Mouse (Mus musculus) cerebellum, postnatal 25 days (tissue): ENCODE measurements around the gene Igfbp3.
A peak's percentile ranks its signal among the peaks of the same experiment; 100 is the strongest.

Experiments
- DNase-seq, 2 experiments: peaks; one replicate each; pipeline ENCODE4 v3.0.0; 2021; ENCODE audit warnings: mixed read lengths in 2 of 2

The Igfbp3 gene

GRCm38 (mm10) chr11:7160637-7161101 is 53.1 kb downstream of the Igfbp3 start:
- DNase-seq, result no peak

- DNase-seq, result peak; percentile 65 to 76
Observed at GRCm38 (mm10) chr11:7160146-7160545, 53.6 kb downstream of the Igfbp3 start.

- DNase-seq, result no peak
Observed at GRCm38 (mm10) chr11:7158196-7158595, 55.5 kb downstream of the Igfbp3 start.

GRCm38 (mm10) chr11:7156427-7156826 is 57.3 kb downstream of the Igfbp3 start:
- no peak for DNase-seq
